Mouse (Mus musculus) gastrocnemius, postnatal 25 days (tissue): ENCODE data around the gene Bend4. TPM values are rescaled to one million over a fixed set of nuclear protein-coding genes. Genes with fewer than 3 reads are reported as not detected.

Source experiments
- DNase-seq: peaks from one replicate; pipeline ENCODE4 v3.0.0; 2022
- long read RNA-seq, 2 experiments: library from polyadenylated mRNA; stranded (forward); transcript quantifications; one replicate each; pipeline ENCODE4 v2.0.0; 2021
- total RNA-seq, 2 experiments: library from RNA; stranded (reverse); gene quantifications; 1 replicate in 1 of 2; 2 replicates in 1 of 2; pipeline ENCODE4 v1.2.3; 2021

Bend4 gene
- under 1 TPM; 0.28 to 0.32 TPM for total RNA-seq
- long read RNA-seq, experiment 1, result 0 reads
- long read RNA-seq, experiment 2, partial matches to known transcripts, result 0 of 1 reads
- long read RNA-seq, experiment 2, other reads (novel, unspliced or antisense), result 1 of 1 reads

GRCm38 (mm10) chr5:67427443-67428360 lies at the start of gene Bend4:
Gene Bend4 (minus strand): TSS chr5:67428310.
- peak; percentile 59 for DNase-seq

GRCm38 (mm10) chr5:67473723-67474122 lies 45.6 kb upstream of the Bend4 start:
- DNase-seq, result no peak

- DNase-seq, result no peak
Measured at GRCm38 (mm10) chr5:67473094-67473493, 45.0 kb upstream of the Bend4 start.

- DNase-seq, result no peak
Measured at GRCm38 (mm10) chr5:67466866-67467530, 38.9 kb upstream of the Bend4 start.

GRCm38 (mm10) chr5:67464899-67465298 lies 36.8 kb upstream of the Bend4 start:
- no peak for DNase-seq

- no peak for DNase-seq
Measured at GRCm38 (mm10) chr5:67463636-67464035, 35.5 kb upstream of the Bend4 start.

- DNase-seq, result no peak
Measured at GRCm38 (mm10) chr5:67462331-67462730, 34.2 kb upstream of the Bend4 start.

GRCm38 (mm10) chr5:67456841-67457240 lies 28.7 kb upstream of the Bend4 start:
- no peak for DNase-seq

GRCm38 (mm10) chr5:67454282-67454681 lies 26.2 kb upstream of the Bend4 start:
- no peak for DNase-seq

GRCm38 (mm10) chr5:67449957-67450630 lies 22.0 kb upstream of the Bend4 start:
- DNase-seq, result no peak

GRCm38 (mm10) chr5:67446526-67446925 lies 18.4 kb upstream of the Bend4 start:
- peak; percentile 5 for DNase-seq

- no peak for DNase-seq
Measured at GRCm38 (mm10) chr5:67444217-67445050, 16.3 kb upstream of the Bend4 start.

GRCm38 (mm10) chr5:67442813-67443450 lies 14.8 kb upstream of the Bend4 start:
- DNase-seq, result no peak

- DNase-seq, result no peak
Measured at GRCm38 (mm10) chr5:67440563-67440962, 12.5 kb upstream of the Bend4 start.

- no peak for DNase-seq
Measured at GRCm38 (mm10) chr5:67437403-67437802, 9.3 kb upstream of the Bend4 start.

- DNase-seq, result peak; percentile 10
Measured at GRCm38 (mm10) chr5:67426478-67427442, 1.4 kb downstream of the Bend4 start.

- no peak for DNase-seq
Measured at GRCm38 (mm10) chr5:67426011-67426410, 2.1 kb downstream of the Bend4 start.

GRCm38 (mm10) chr5:67424636-67425035 lies 3.5 kb downstream of the Bend4 start:
- no peak for DNase-seq

GRCm38 (mm10) chr5:67423963-67424362 lies 4.1 kb downstream of the Bend4 start:
- no peak for DNase-seq

- DNase-seq, result no peak
Measured at GRCm38 (mm10) chr5:67423326-67423725, 4.8 kb downstream of the Bend4 start.
